8 mouse cellular contexts compared by ENCODE assay signal in genomic region chr16:8738542-8739514, GRCm38 (mm10). TPM values are rescaled to one million over a fixed set of nuclear protein-coding genes. Genes with fewer than 3 reads are reported as not detected.
DNase-seq lines count a peak whose midpoint lies in the region; ATAC-seq and TF ChIP-seq lines count a peak whose summit lies in the region.

No protein-coding gene starts in this region.

- H3ac ChIP-seq in myocyte (ENCODE audit: control insufficient read depth, insufficient read length): peak overlapping the region; percentile 73

- DNase-seq in B cell, adult 2 months: peak; percentile 90 to 92
- peak; percentile 95 for DNase-seq in brain, embryonic 14.5 days (ENCODE audit: low read depth)
- peak; percentile 93 for DNase-seq in liver, embryonic 11.5 days (ENCODE audit: low spot score)
- peak; percentile 93 to 97 for DNase-seq in spleen, postnatal 4 days (ENCODE audit: low spot score in 2 of 2)

- TF ChIP-seq CTCF in brain, embryonic 14.5 days (IDR thresholded peaks at IDR 0.05; ENCODE audit: borderline replicate concordance, extremely low read depth, insufficient read depth, insufficient read length): no peak

- no peaks in the 10 kb centered on the region for H3K27me3 ChIP-seq in heart, embryonic 12.5 days (replicated peaks)
- H3K27me3 ChIP-seq in kidney, embryonic 16.5 days (ENCODE audit: insufficient read depth, low read length): no peaks in the 10 kb centered on the region
- no peaks in the 10 kb centered on the region for H3K27me3 ChIP-seq in liver, embryonic 11.5 days (replicated peaks; ENCODE audit: control insufficient read depth, insufficient read depth, low read length)
- H3K27me3 ChIP-seq in myocyte (ENCODE audit: control insufficient read depth, insufficient read depth, insufficient read length): no peaks in the 10 kb centered on the region

- H3K4me1 ChIP-seq in heart, embryonic 12.5 days (replicated peaks): peaks cover 34% of the 10 kb centered on the region
- H3K4me1 ChIP-seq in kidney, embryonic 16.5 days (ENCODE audit: insufficient read depth, low read length): peaks cover 33% of the 10 kb centered on the region
- peaks cover 29% of the 10 kb centered on the region for H3K4me1 ChIP-seq in liver, embryonic 11.5 days (replicated peaks; ENCODE audit: control insufficient read depth, insufficient read depth, low read length)

- H3K4me2 ChIP-seq in heart, embryonic 12.5 days: peak overlapping the region; percentile 75
- H3K4me2 ChIP-seq in kidney, embryonic 16.5 days (replicated peaks; ENCODE audit: low read depth, low read length): peak overlapping the region; percentile 99
- H3K4me2 ChIP-seq in liver, embryonic 11.5 days: peak overlapping the region; percentile 81
- peak overlapping the region; percentile 79 for H3K4me2 ChIP-seq in myocyte (ENCODE audit: low read depth)

- peak overlapping the region; percentile 98 for H3K27ac ChIP-seq in heart, embryonic 12.5 days (ENCODE audit: poor library complexity, severe bottlenecking)
- peak overlapping the region; percentile 97 for H3K27ac ChIP-seq in kidney, embryonic 16.5 days (ENCODE audit: low read length)
- peak overlapping the region; percentile 95 for H3K27ac ChIP-seq in liver, embryonic 11.5 days (ENCODE audit: low read depth, low read length)

- no peaks in the 10 kb centered on the region for H3K36me3 ChIP-seq in heart, embryonic 12.5 days
- no peaks in the 10 kb centered on the region for H3K36me3 ChIP-seq in kidney, embryonic 16.5 days (ENCODE audit: insufficient read depth, low read length)
- H3K36me3 ChIP-seq in liver, embryonic 11.5 days (ENCODE audit: control insufficient read depth, insufficient read depth, low read length): no peaks in the 10 kb centered on the region
- H3K36me3 ChIP-seq in myocyte (ENCODE audit: control insufficient read depth, insufficient read depth): no peaks in the 10 kb centered on the region

- H3K4me3 ChIP-seq in heart, embryonic 12.5 days: peak overlapping the region; percentile 90
- peak overlapping the region; percentile 99 for H3K4me3 ChIP-seq in kidney, embryonic 16.5 days (ENCODE audit: low read length)
- peak overlapping the region; percentile 97 for H3K4me3 ChIP-seq in liver, embryonic 11.5 days (ENCODE audit: low read depth, low read length)
- peak overlapping the region; percentile 70 for H3K4me3 ChIP-seq in myocyte

- ATAC-seq in erythroblast, adult 5-6 weeks (replicated peaks; ENCODE audit: low FRiP score, poor library complexity, severe bottlenecking): peak; percentile 80
- ATAC-seq in heart, embryonic 12.5 days (ENCODE audit: insufficient number of reproducible peaks, low FRiP score): peak; percentile 93
- peak; percentile 93 for ATAC-seq in kidney, embryonic 16.5 days (ENCODE audit: low FRiP score, low TSS enrichment)
- peak; percentile 89 for ATAC-seq in liver, embryonic 11.5 days (replicated peaks; ENCODE audit: low FRiP score)

- H3K9ac ChIP-seq in heart, embryonic 12.5 days: peak overlapping the region; percentile 95
- peak overlapping the region; percentile 97 for H3K9ac ChIP-seq in kidney, embryonic 16.5 days (replicated peaks; ENCODE audit: low read length)
- H3K9ac ChIP-seq in liver, embryonic 11.5 days (ENCODE audit: low read depth, low read length): peak overlapping the region; percentile 97

- no peaks in the 10 kb centered on the region for H3K9me3 ChIP-seq in heart, embryonic 12.5 days (replicated peaks)
- no peaks in the 10 kb centered on the region for H3K9me3 ChIP-seq in kidney, embryonic 16.5 days (ENCODE audit: low read length)
- no peaks in the 10 kb centered on the region for H3K9me3 ChIP-seq in liver, embryonic 11.5 days (ENCODE audit: control insufficient read depth, low read length)

- H3K79me2 ChIP-seq in myocyte (ENCODE audit: control insufficient read depth, insufficient read depth): peaks cover 42% of the 10 kb centered on the region

- 15% methylated on average over 126 of the region's 126 CpGs for WGBS in heart, embryonic 12.5 days
- WGBS in kidney, embryonic 16.5 days: 1% methylated on average over 95 of the region's 126 CpGs
- WGBS in liver, embryonic 11.5 days: 2% methylated on average over 79 of the region's 126 CpGs

- peak; percentile 74; the same call in 1 of the 2 replicates for TF ChIP-seq POLR2A in brain, embryonic 14.5 days (IDR thresholded peaks at IDR 0.05; ENCODE audit: borderline replicate concordance, extremely low read depth, insufficient read depth, insufficient read length, poor library complexity, severe bottlenecking)
- TF ChIP-seq POLR2A in myocyte (IDR thresholded peaks at IDR 0.05; ENCODE audit: insufficient read length, low read depth): peak; percentile 82

TF ChIP-seq in myocyte, 11 proteins besides CTCF, POLR2A, EP300 and RAD21:
- TF ChIP-seq TCF12 (IDR thresholded peaks at IDR 0.05; ENCODE audit: insufficient read depth, poor library complexity, severe bottlenecking) (no peak), POLR2AphosphoS2 (IDR thresholded peaks at IDR 0.05; ENCODE audit: insufficient read length, low read depth) (peak; percentile 80)

RNA-seq across cellular contexts. Expression of gene Usp7, which starts 53.3 kb away (rescaled TPM):
- polyA plus RNA-seq in brain, embryonic 14.5 days (2012; rRNA removed): 103 and 127 TPM in 2 replicates
- total RNA-seq in erythroblast, adult 5-6 weeks (2015; ENCODE audit: low replicate concordance): 545 and 592 TPM in 2 replicates
- 1,042 and 1,164 TPM in 2 replicates for total RNA-seq in erythroblast, adult 5-6 weeks (2017; ENCODE audit: low replicate concordance)
- polyA plus RNA-seq in heart, embryonic 12.5 days (2016; fragmentation: Nextera tagmentation; extraction: Ambion mirVana): 17.1 and 21.1 TPM in 2 replicates
- 23.8 and 29.5 TPM in 2 replicates for polyA plus RNA-seq in kidney, embryonic 16.5 days (2015; fragmentation: Nextera tagmentation; extraction: Ambion mirVana)
- polyA plus RNA-seq in liver, embryonic 11.5 days (2014; fragmentation: Nextera tagmentation; extraction: Ambion mirVana): 34.6 and 43.3 TPM in 2 replicates
- polyA plus RNA-seq in myocyte (2012; fragmentation: generic; extraction: Trizol): 24.0 TPM

RNA-seq across cellular contexts. Expression of gene Gm5767, which starts 58.3 kb away (rescaled TPM):
- not detected in 2 replicates for polyA plus RNA-seq in brain, embryonic 14.5 days (2012; rRNA removed)
- not detected in 2 replicates for total RNA-seq in erythroblast, adult 5-6 weeks (2015; ENCODE audit: low replicate concordance)
- not detected in 2 replicates for total RNA-seq in erythroblast, adult 5-6 weeks (2017; ENCODE audit: low replicate concordance)
- not detected in 2 replicates for polyA plus RNA-seq in heart, embryonic 12.5 days (2016; fragmentation: Nextera tagmentation; extraction: Ambion mirVana)
- not detected in 2 replicates for polyA plus RNA-seq in kidney, embryonic 16.5 days (2015; fragmentation: Nextera tagmentation; extraction: Ambion mirVana)
- polyA plus RNA-seq in liver, embryonic 11.5 days (2014; fragmentation: Nextera tagmentation; extraction: Ambion mirVana): not detected in 2 replicates
- polyA plus RNA-seq in myocyte (2012; fragmentation: generic; extraction: Trizol): 0.16 TPM

Comparison
In these comparisons a context has a peak if more than half of its experiments do, and no peak if none do; other contexts are left out.
1. Peak in every context shown above with its lines: DNase-seq, ATAC-seq, H3K4me3 ChIP-seq and H3K27ac ChIP-seq.